Mouse (Mus musculus): ENCODE measurements at regions not wholly inside any gene's neighbourhood (a gene's known extent, or its start where the extent isn't known, plus 50 kb on each side); places are given as distances from the start of the nearest gene placed in this dataset.

- TF ChIP-seq CTCF (IDR thresholded peaks at IDR 0.05; ENCODE audit: low read depth, low read length) = no peak
- TF ChIP-seq EP300 (IDR thresholded peaks at IDR 0.05; ENCODE audit: insufficient read depth, low read depth, low read length) = no peak
- no peak for TF ChIP-seq POLR2A (IDR thresholded peaks at IDR 0.05; ENCODE audit: insufficient read depth, low read length)
These were observed 186.0 kb upstream of the Slc30a5 start for GRCm38 (mm10) chr13:101019272-101019676.

Data from ES-Bruce4 (cell line).